Mouse (Mus musculus) olfactory bulb, adult 2 months (tissue): ENCODE results near the gene Card19.

Experiments used
- CTCF ChIP-seq: fragments of 200-500 bp; IDR thresholded peaks from 2 replicates; pipeline ENCODE4 v1.5.1; 2012; ENCODE audit warnings: low read depth, mild to moderate bottlenecking, low read length, moderate library complexity; ENCODE audit not compliant: insufficient read depth
- POLR2A ChIP-seq: fragments of 200-500 bp; IDR thresholded peaks from 2 replicates; pipeline ENCODE4 v1.6.1; 2012; ENCODE audit warnings: mild to moderate bottlenecking, low read depth, low read length, moderate library complexity; ENCODE audit not compliant: insufficient read depth

GRCm38 (mm10) chr13:49200688-49201087 is 15.1 kb downstream of the Card19 start:
- TF ChIP-seq CTCF (no peak), POLR2A (no peak)
